Mouse (Mus musculus): Measurements from ENCODE around the gene Prox2.

DNA sequence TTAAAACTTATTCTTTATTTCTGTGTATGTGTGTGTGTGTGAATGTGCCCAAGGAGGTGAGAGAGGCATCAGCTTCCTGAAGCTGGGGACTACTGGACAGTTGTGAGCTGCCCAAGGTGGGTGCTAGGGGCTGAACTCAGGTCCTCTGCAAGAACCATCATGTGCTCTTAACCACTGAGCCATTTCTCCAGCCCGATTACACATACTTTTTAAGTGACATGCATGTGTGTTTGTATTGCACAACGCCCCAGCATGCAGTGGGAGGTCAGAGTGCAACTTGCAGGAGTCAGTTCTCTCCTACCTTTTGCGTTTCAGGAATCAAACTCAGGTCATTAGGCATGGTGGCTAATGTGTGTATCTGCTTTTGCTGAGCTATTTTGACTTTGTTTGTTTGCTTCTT is 42.5 kb upstream of the Prox2 start:
- TF ChIP-seq EP300 (IDR thresholded peaks at IDR 0.05; ENCODE audit: insufficient read depth, low read depth, low read length) (no peak), CTCF (IDR thresholded peaks at IDR 0.05) (no peak)
